Mouse (Mus musculus) gastrocnemius, postnatal 10 days (tissue): Measurements from ENCODE around the gene Tcte2. TPM values are rescaled to one million over a fixed set of nuclear protein-coding genes. Genes with fewer than 3 reads are reported as not detected.

ENCODE experiments used
- total RNA-seq, 2 experiments: library from RNA; stranded (reverse); gene quantifications; 2 replicates each; pipeline ENCODE4 v1.2.3; 2021

Tcte2 gene
- total RNA-seq, 2 experiments from 2014 or later: 1.6 to 2.3 TPM

Other genes with a start within 250 kb of the Tcte2 start
- gene Afdn, start 1.3 kb downstream of the Tcte2 start, total RNA-seq: 10 to 100 TPM; 79.9 to 99.8 TPM
- not detected for gene Gm7168, start 186.5 kb upstream of the Tcte2 start, total RNA-seq
- not detected for gene Gm7356, start 241.9 kb upstream of the Tcte2 start, total RNA-seq